Mouse (Mus musculus) granulocyte monocyte progenitor cell, adult 5-6 weeks (primary cell): Measurements from ENCODE around the gene Olfr1031. TPM values are rescaled to one million over a fixed set of nuclear protein-coding genes. Genes with fewer than 3 reads are reported as not detected.
A peak's percentile ranks its signal among the peaks of the same experiment; 100 is the strongest.
"Not testable (repeated sequence)": the region's sequence is repeated elsewhere in the genome, so short reads cannot be mapped to it uniquely, and the experiment has no call there.

Experiments
- ATAC-seq: replicated peaks from 2 replicates; pipeline ENCODE4 v1.8.0; 2016; ENCODE audit warnings: mild to moderate bottlenecking, moderate TSS enrichment, inconsistent platforms; ENCODE audit not compliant: poor library complexity, severe bottlenecking
- total RNA-seq, 2 experiments: library from RNA; stranded (forward) in 1 of 2; stranded (reverse) in 1 of 2; fragments of 200-712, 200-1000 nt in 1 of 2; fragments of >200 nt in 1 of 2; fragmentation: Nextera tagmentation in 1 of 2; gene quantifications; 2 replicates each; pipeline ENCODE4 v1.2.3; 2014 to 2017

Olfr1031 gene
- total RNA-seq (2014; fragmentation: Nextera tagmentation) (not detected in 2 replicates), total RNA-seq (2017) (not detected in 2 replicates)

DNA sequence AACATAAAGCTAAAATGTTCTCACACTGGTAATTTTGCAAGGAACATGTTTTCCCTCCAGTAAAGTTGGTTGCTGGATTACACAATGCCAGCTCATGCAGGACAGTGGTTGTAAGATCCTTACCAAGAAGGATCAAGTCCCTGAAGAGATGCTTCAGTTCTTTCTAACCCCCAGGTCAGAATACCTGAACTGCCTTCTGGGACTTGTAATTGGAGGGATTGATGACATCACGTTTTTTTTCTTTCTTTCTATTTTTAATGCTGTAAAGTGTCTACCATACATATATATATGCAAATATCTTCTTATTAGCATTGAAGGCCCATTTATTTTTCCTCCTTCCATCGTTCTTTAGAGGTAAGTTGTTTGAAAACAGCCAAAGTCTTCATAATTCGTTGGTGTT, at the start of gene Olfr1031:
Gene Olfr1031, plus strand, starts transcription at position 301 of the 400 bp plus-strand sequence.
- no peak for ATAC-seq

GRCm38 (mm10) chr2:85950137-85950536, 40.0 kb upstream of the Olfr1031 start, which contains the start of gene Olfr1028:
Olfr1028 (plus strand) TSS chr2:85950437.
- no peak for ATAC-seq

DNA sequence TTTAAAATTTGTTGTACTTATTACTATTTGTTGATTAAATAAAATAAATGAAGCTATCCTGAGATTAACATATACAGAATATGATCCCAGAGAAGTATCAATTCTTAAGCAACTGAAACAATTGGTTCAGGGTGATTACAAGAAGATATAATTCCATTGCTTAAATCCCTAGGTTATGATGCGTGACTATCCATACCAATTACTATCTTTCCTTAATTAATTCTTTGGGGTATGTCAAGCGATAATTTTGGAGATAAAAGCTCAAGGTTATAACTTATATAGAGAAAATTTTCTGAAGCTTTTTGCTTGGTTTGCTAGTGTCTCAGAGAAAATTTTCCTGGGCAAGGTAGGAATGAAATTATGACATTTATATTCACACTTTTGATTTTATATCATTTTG, 16.5 kb upstream of the Olfr1031 start, which contains the start of gene Olfr1029:
Gene Olfr1029, plus strand, starts transcription at position 301 of the 400 bp plus-strand sequence.
- ATAC-seq, result no peak

DNA sequence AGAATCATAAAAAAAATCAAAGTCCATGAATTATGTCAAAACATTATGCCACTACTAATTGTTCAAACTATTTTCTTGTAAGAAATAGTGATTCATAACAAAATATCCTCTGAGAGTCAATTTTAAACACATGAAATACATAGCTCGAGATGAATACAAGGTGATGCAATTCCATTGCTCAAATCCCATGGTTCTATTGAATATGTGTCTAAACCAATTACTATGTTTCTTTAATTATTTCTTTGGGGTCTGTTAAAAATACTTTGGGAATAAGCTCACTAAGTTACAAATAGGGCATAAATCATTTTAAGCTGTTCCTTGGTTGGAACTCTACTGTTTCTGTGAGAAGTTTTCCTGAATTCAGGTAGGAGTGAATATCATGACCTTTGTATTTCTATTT, 11.1 kb upstream of the Olfr1031 start, which contains the start of gene Olfr1030:
Gene Olfr1030, plus strand, starts transcription at position 301 of the 400 bp plus-strand sequence.
- ATAC-seq, result no peak

DNA sequence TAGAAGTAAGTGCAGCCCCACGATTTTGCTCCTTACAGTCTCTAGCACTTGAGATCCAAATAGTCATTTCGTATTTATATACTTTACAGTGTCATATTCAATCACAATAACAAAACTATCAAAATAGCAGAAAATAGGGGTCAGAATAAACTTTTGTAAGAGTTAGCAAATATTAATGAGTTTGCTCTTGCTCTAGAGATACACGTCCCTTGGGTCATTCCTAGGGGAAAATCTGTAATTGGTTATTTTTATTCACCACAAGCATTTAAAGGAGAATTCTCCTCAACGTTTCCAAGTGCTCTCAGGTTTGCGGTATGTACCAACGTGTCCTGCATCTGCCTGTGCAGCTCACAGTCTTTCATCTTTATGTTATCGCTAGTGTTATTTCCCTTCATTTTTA, 15.1 kb downstream of the Olfr1031 start, which contains the start of gene Olfr1032:
Gene Olfr1032, plus strand, starts transcription at position 301 of the 400 bp plus-strand sequence.
- no peak for ATAC-seq

DNA sequence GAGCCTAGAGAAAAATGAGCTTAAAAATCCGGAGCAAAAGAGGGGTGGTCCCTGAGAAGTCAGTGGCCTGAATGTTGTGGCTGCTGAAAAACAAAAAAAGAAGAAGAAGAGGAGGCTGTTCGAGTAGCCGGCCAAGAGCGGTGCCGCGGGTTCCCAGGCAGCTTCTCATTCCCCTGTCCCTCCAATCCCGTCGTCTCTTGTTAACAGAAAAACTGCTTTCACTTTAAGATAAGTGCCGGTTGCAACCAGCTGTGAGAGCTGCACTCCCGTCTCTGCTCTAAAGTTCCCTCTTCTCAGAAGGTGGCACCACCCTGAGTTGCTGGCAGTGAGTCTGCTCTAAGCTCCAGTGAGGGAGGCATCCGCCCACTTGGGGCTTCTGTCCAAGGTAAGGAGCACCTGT, 30.3 kb downstream of the Olfr1031 start, which contains the start of gene Olfr1033:
Gene Olfr1033, plus strand, starts transcription at position 228 of the 400 bp plus-strand sequence.
- ATAC-seq, result peak; percentile 52; the same call in 1 of the 2 replicates

- ATAC-seq, result not testable (repeated sequence)
Measured at GRCm38 (mm10) chr2:86021518-86021917, 31.4 kb downstream of the Olfr1031 start.

Other genes with a start within 250 kb of the Olfr1031 start
Only the 30 nearest of the 31 such genes appear.
- gene Olfr1012, start 227.5 kb upstream of the Olfr1031 start, total RNA-seq (2014; fragmentation: Nextera tagmentation), result not detected in 2 replicates
- not detected in 2 replicates for gene Olfr1012, start 227.5 kb upstream of the Olfr1031 start, total RNA-seq (2017)
- not detected in 2 replicates for gene Olfr1013, start 223.2 kb upstream of the Olfr1031 start, total RNA-seq (2014; fragmentation: Nextera tagmentation)
- gene Olfr1013, start 223.2 kb upstream of the Olfr1031 start, total RNA-seq (2017), result not detected in 2 replicates
- gene Olfr1014, start 217.6 kb upstream of the Olfr1031 start, total RNA-seq (2014; fragmentation: Nextera tagmentation), result not detected in 2 replicates
- not detected in 2 replicates for gene Olfr1014, start 217.6 kb upstream of the Olfr1031 start, total RNA-seq (2017)
- gene Olfr1015, start 208.3 kb upstream of the Olfr1031 start, total RNA-seq (2014; fragmentation: Nextera tagmentation), result not detected in 2 replicates
- not detected in 2 replicates for gene Olfr1015, start 208.3 kb upstream of the Olfr1031 start, total RNA-seq (2017)
- not detected in 2 replicates for gene Olfr1016, start 187.8 kb upstream of the Olfr1031 start, total RNA-seq (2014; fragmentation: Nextera tagmentation)
- gene Olfr1016, start 187.8 kb upstream of the Olfr1031 start, total RNA-seq (2017), result not detected in 2 replicates
- not detected in 2 replicates for gene Olfr1018, start 171.8 kb upstream of the Olfr1031 start, total RNA-seq (2014; fragmentation: Nextera tagmentation)
- not detected in 2 replicates for gene Olfr1018, start 171.8 kb upstream of the Olfr1031 start, total RNA-seq (2017)
- not detected in 2 replicates for gene Olfr1019, start 144.8 kb upstream of the Olfr1031 start, total RNA-seq (2014; fragmentation: Nextera tagmentation)
- gene Olfr1019, start 144.8 kb upstream of the Olfr1031 start, total RNA-seq (2017), result not detected in 2 replicates
- not detected in 2 replicates for gene Olfr1020, start 143.3 kb upstream of the Olfr1031 start, total RNA-seq (2014; fragmentation: Nextera tagmentation)
- gene Olfr1020, start 143.3 kb upstream of the Olfr1031 start, total RNA-seq (2017), result not detected in 2 replicates
- gene Olfr1022, start 121.7 kb upstream of the Olfr1031 start, total RNA-seq (2014; fragmentation: Nextera tagmentation), result not detected in 2 replicates
- not detected in 2 replicates for gene Olfr1022, start 121.7 kb upstream of the Olfr1031 start, total RNA-seq (2017)
- not detected in 2 replicates for gene Olfr1023, start 104.7 kb upstream of the Olfr1031 start, total RNA-seq (2014; fragmentation: Nextera tagmentation)
- gene Olfr1023, start 104.7 kb upstream of the Olfr1031 start, total RNA-seq (2017), result not detected in 2 replicates
- gene Olfr1024, start 85.3 kb upstream of the Olfr1031 start, total RNA-seq (2014; fragmentation: Nextera tagmentation), result not detected in 2 replicates
- gene Olfr1024, start 85.3 kb upstream of the Olfr1031 start, total RNA-seq (2017), result not detected in 2 replicates
- not detected in 2 replicates for gene Olfr1025-ps1, start 75.1 kb upstream of the Olfr1031 start, total RNA-seq (2014; fragmentation: Nextera tagmentation)
- not detected in 2 replicates for gene Olfr1025-ps1, start 75.1 kb upstream of the Olfr1031 start, total RNA-seq (2017)
- not detected in 2 replicates for gene Olfr1026, start 68.7 kb upstream of the Olfr1031 start, total RNA-seq (2014; fragmentation: Nextera tagmentation)
- not detected in 2 replicates for gene Olfr1026, start 68.7 kb upstream of the Olfr1031 start, total RNA-seq (2017)
- gene Olfr1028, start 39.9 kb upstream of the Olfr1031 start, total RNA-seq (2014; fragmentation: Nextera tagmentation), result not detected in 2 replicates
- gene Olfr1028, start 39.9 kb upstream of the Olfr1031 start, total RNA-seq (2017), result not detected in 2 replicates
- not detected in 2 replicates for gene Olfr1029, start 16.4 kb upstream of the Olfr1031 start, total RNA-seq (2014; fragmentation: Nextera tagmentation)
- gene Olfr1029, start 16.4 kb upstream of the Olfr1031 start, total RNA-seq (2017), result not detected in 2 replicates
- gene Olfr1030, start 11.0 kb upstream of the Olfr1031 start, total RNA-seq (2014; fragmentation: Nextera tagmentation), result not detected in 2 replicates
- gene Olfr1030, start 11.0 kb upstream of the Olfr1031 start, total RNA-seq (2017), result not detected in 2 replicates
- not detected in 2 replicates for gene Olfr1032, start 15.2 kb downstream of the Olfr1031 start, total RNA-seq (2014; fragmentation: Nextera tagmentation)
- gene Olfr1032, start 15.2 kb downstream of the Olfr1031 start, total RNA-seq (2017), result not detected in 2 replicates
- 0.71 TPM in 1 of 2 replicates, not detected in the other for gene Olfr1033, start 30.3 kb downstream of the Olfr1031 start, total RNA-seq (2014; fragmentation: Nextera tagmentation)
- not detected in 2 replicates for gene Olfr1033, start 30.3 kb downstream of the Olfr1031 start, total RNA-seq (2017)
- not detected in 2 replicates for gene Olfr1034, start 55.6 kb downstream of the Olfr1031 start, total RNA-seq (2014; fragmentation: Nextera tagmentation)
- gene Olfr1034, start 55.6 kb downstream of the Olfr1031 start, total RNA-seq (2017), result not detected in 2 replicates
- not detected in 2 replicates for gene Olfr1036, start 83.7 kb downstream of the Olfr1031 start, total RNA-seq (2014; fragmentation: Nextera tagmentation)
- gene Olfr1036, start 83.7 kb downstream of the Olfr1031 start, total RNA-seq (2017), result not detected in 2 replicates
- gene Olfr1037, start 97.1 kb downstream of the Olfr1031 start, total RNA-seq (2014; fragmentation: Nextera tagmentation), result not detected in 2 replicates
- not detected in 2 replicates for gene Olfr1037, start 97.1 kb downstream of the Olfr1031 start, total RNA-seq (2017)
- not detected in 2 replicates for gene Olfr1039, start 145.6 kb downstream of the Olfr1031 start, total RNA-seq (2014; fragmentation: Nextera tagmentation)
- gene Olfr1039, start 145.6 kb downstream of the Olfr1031 start, total RNA-seq (2017), result not detected in 2 replicates
- gene Olfr1040, start 156.4 kb downstream of the Olfr1031 start, total RNA-seq (2014; fragmentation: Nextera tagmentation), result not detected in 2 replicates
- not detected in 2 replicates for gene Olfr1040, start 156.4 kb downstream of the Olfr1031 start, total RNA-seq (2017)
- not detected in 2 replicates for gene Olfr1042, start 171.5 kb downstream of the Olfr1031 start, total RNA-seq (2014; fragmentation: Nextera tagmentation)
- gene Olfr1042, start 171.5 kb downstream of the Olfr1031 start, total RNA-seq (2017), result not detected in 2 replicates
- gene Olfr1043, start 177.2 kb downstream of the Olfr1031 start, total RNA-seq (2014; fragmentation: Nextera tagmentation), result not detected in 2 replicates
- gene Olfr1043, start 177.2 kb downstream of the Olfr1031 start, total RNA-seq (2017), result not detected in 2 replicates
- not detected in 2 replicates for gene Olfr1044, start 187.5 kb downstream of the Olfr1031 start, total RNA-seq (2014; fragmentation: Nextera tagmentation)
- gene Olfr1044, start 187.5 kb downstream of the Olfr1031 start, total RNA-seq (2017), result not detected in 2 replicates
- gene Olfr52, start 195.4 kb downstream of the Olfr1031 start, total RNA-seq (2014; fragmentation: Nextera tagmentation), result not detected in 2 replicates
- gene Olfr52, start 195.4 kb downstream of the Olfr1031 start, total RNA-seq (2017), result not detected in 2 replicates
- gene Olfr1045, start 212.7 kb downstream of the Olfr1031 start, total RNA-seq (2014; fragmentation: Nextera tagmentation), result not detected in 2 replicates
- not detected in 2 replicates for gene Olfr1045, start 212.7 kb downstream of the Olfr1031 start, total RNA-seq (2017)
- gene Olfr1046, start 229.0 kb downstream of the Olfr1031 start, total RNA-seq (2014; fragmentation: Nextera tagmentation), result not detected in 2 replicates
- not detected in 2 replicates for gene Olfr1046, start 229.0 kb downstream of the Olfr1031 start, total RNA-seq (2017)
- not detected in 2 replicates for gene Olfr1047, start 241.1 kb downstream of the Olfr1031 start, total RNA-seq (2014; fragmentation: Nextera tagmentation)
- gene Olfr1047, start 241.1 kb downstream of the Olfr1031 start, total RNA-seq (2017), result not detected in 2 replicates